Comparison of ENCODE assay signal across 7 mouse cellular contexts in the genomic region with DNA sequence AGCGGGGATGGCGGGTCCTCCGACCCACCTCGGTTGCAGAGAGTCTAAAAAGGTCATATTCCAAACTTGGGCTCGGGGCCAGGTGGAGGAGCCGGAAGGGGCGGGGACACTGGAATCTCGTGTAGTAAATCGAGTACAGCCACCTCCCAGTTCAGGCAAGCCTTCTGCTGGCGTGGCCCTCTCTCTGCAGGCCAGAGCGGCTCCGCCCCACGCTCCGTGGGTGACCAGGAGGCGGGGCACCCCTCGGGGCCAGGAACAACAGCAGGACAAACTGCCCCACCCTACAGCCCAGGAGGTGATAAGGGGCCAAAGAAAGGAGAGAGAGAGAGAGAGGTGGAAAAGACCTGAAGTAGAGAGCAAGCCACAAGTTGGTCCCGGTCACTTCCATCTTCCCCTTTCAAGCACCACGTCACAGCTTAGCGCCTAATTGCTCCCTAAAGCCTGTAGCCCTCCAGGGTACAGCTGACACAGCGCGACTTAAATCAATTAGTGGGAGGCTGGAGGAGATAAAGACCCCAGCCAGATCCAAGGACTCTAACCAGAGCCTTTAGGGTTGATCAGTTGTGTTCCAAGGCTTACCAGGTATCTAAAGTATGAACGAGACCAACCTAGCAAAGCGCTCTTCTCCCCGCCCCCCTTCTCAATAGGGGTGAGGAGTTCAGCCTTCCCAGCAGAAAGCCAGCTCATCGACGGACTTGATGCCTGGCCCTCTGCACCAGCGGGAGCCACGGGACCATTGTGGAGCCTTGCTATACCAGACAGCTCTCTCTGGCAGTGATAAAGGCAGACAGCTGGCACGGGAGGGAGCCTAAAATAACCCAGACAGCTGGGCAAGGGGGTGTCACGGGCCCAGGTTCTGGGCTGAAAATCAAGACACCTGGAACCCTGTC. TPM values are rescaled to one million over a fixed set of nuclear protein-coding genes. Genes with fewer than 3 reads are reported as not detected.
DNase-seq lines count a peak whose midpoint lies in the region; ATAC-seq lines count a peak whose summit lies in the region.

No protein-coding gene starts in this region.

- no peaks in the 10 kb centered on the region for H3K36me3 ChIP-seq in hindbrain, embryonic 16.5 days (ENCODE audit: control insufficient read depth, insufficient read depth, low read length)
- H3K36me3 ChIP-seq in limb, embryonic 10.5 days, result peaks cover 39% of the 10 kb centered on the region

- H3K9ac ChIP-seq in hindbrain, embryonic 16.5 days (ENCODE audit: low read depth, low read length), result peak overlapping the region; percentile 98

- no peak for ATAC-seq in hindbrain, embryonic 16.5 days

- peak overlapping the region; percentile 100 for H3K27ac ChIP-seq in hindbrain, embryonic 16.5 days (ENCODE audit: low read depth, low read length)
- peak overlapping the region; percentile 100 for H3K27ac ChIP-seq in limb, embryonic 10.5 days

- DNase-seq in adrenal gland, adult 18-20 months (ENCODE audit: low spot score in 2 of 2), result peak; percentile 84 to 89
- peak; percentile 85 to 88 for DNase-seq in cerebellum, postnatal 10 days
- DNase-seq in gastrocnemius, adult 8-10 months (ENCODE audit: low spot score in 2 of 2), result peak; percentile 94 to 95
- peak; percentile 76 for DNase-seq in limb, embryonic 10.5 days (ENCODE audit: low spot score)
- peak; percentile 48 for DNase-seq in mesoderm, embryonic 11.5 days (ENCODE audit: low read depth, low spot score)
- peak; percentile 62 to 72 for DNase-seq in spleen, postnatal 10 days (ENCODE audit: low spot score in 2 of 2)

- H3K9me3 ChIP-seq in hindbrain, embryonic 16.5 days (ENCODE audit: control insufficient read depth, low read length), result no peaks in the 10 kb centered on the region
- H3K9me3 ChIP-seq in limb, embryonic 10.5 days (replicated peaks), result no peaks in the 10 kb centered on the region

- peak overlapping the region; percentile 91 for H3K4me3 ChIP-seq in hindbrain, embryonic 16.5 days (ENCODE audit: low read length)
- H3K4me3 ChIP-seq in limb, embryonic 10.5 days, result peak overlapping the region; percentile 99

- H3K4me1 ChIP-seq in hindbrain, embryonic 16.5 days (ENCODE audit: control insufficient read depth, insufficient read depth, low read depth, low read length), result peaks cover 59% of the 10 kb centered on the region
- H3K4me1 ChIP-seq in limb, embryonic 10.5 days, result peaks cover 81% of the 10 kb centered on the region

- H3K4me2 ChIP-seq in hindbrain, embryonic 16.5 days (ENCODE audit: low read length), result peak overlapping the region; percentile 97

- 2% methylated on average over 30 of the region's 30 CpGs for WGBS in hindbrain, embryonic 16.5 days
- WGBS in limb, embryonic 10.5 days, result 3% methylated on average over 30 of the region's 30 CpGs

- H3K27me3 ChIP-seq in hindbrain, embryonic 16.5 days (replicated peaks; ENCODE audit: control insufficient read depth, insufficient read depth, low read length), result no peaks in the 10 kb centered on the region
- peaks cover 2% of the 10 kb centered on the region; the same call in 1 of the 2 replicates for H3K27me3 ChIP-seq in limb, embryonic 10.5 days (ENCODE audit: low read depth, poor library complexity, severe bottlenecking)

RNA-seq across cellular contexts. Expression of a gene that starts 3.2 kb away (rescaled TPM):
- total RNA-seq in adrenal gland, adult 18-20 months (2021), result 1 to 10 TPM in 1 of 2 experiments, under 1 TPM in 1; 0.66 to 1.2 TPM
- total RNA-seq in gastrocnemius, adult 8-10 months (2022), result under 1 TPM in 3 of 4 experiments, not detected in 1; 0.24 to 0.36 (median 0.36) TPM
- 26.6 and 29.7 TPM in 2 replicates for polyA plus RNA-seq in hindbrain, embryonic 16.5 days (2015; fragmentation: Nextera tagmentation; extraction: Ambion mirVana)
- polyA plus RNA-seq in limb, embryonic 10.5 days (2016; fragmentation: Nextera tagmentation; extraction: Ambion mirVana), result 1.8 and 2.0 TPM in 2 replicates

RNA-seq across cellular contexts. Expression of a gene that starts 6.3 kb away (rescaled TPM):
- total RNA-seq in adrenal gland, adult 18-20 months (2021), result 10 to 100 TPM; 19.1 to 25.8 TPM
- total RNA-seq in gastrocnemius, adult 8-10 months (2022), result 10 to 100 TPM in 3 of 4 experiments, 1 to 10 TPM in 1; 8.0 to 10.8 (median 10.5) TPM
- 9.5 and 9.8 TPM in 2 replicates for polyA plus RNA-seq in hindbrain, embryonic 16.5 days (2015; fragmentation: Nextera tagmentation; extraction: Ambion mirVana)
- 9.4 and 10.6 TPM in 2 replicates for polyA plus RNA-seq in limb, embryonic 10.5 days (2016; fragmentation: Nextera tagmentation; extraction: Ambion mirVana)

RNA-seq across cellular contexts. Expression of a gene that starts 33.5 kb away (rescaled TPM):
- 10 to 100 TPM; 20.7 to 21.1 TPM for total RNA-seq in adrenal gland, adult 18-20 months (2021)
- 10 to 100 TPM; 11.4 to 12.8 (median 12.3) TPM for total RNA-seq in gastrocnemius, adult 8-10 months (2022)
- polyA plus RNA-seq in hindbrain, embryonic 16.5 days (2015; fragmentation: Nextera tagmentation; extraction: Ambion mirVana), result 77.2 and 89.4 TPM in 2 replicates
- 90.1 and 92.0 TPM in 2 replicates for polyA plus RNA-seq in limb, embryonic 10.5 days (2016; fragmentation: Nextera tagmentation; extraction: Ambion mirVana)

RNA-seq across cellular contexts. Expression of a gene that starts 46.8 kb away (rescaled TPM):
- total RNA-seq in adrenal gland, adult 18-20 months (2021), result 1 to 10 TPM; 1.2 to 3.6 TPM
- 1 to 10 TPM in 1 of 4 experiments, not detected in 3; 1.3 TPM for total RNA-seq in gastrocnemius, adult 8-10 months (2022)
- not detected in 2 replicates for polyA plus RNA-seq in hindbrain, embryonic 16.5 days (2015; fragmentation: Nextera tagmentation; extraction: Ambion mirVana)
- not detected in 2 replicates for polyA plus RNA-seq in limb, embryonic 10.5 days (2016; fragmentation: Nextera tagmentation; extraction: Ambion mirVana)
